Mouse (Mus musculus): ENCODE data around the gene Sh3kbp1. TPM values are rescaled to one million over a fixed set of nuclear protein-coding genes. Genes with fewer than 3 reads are reported as not detected.

Gene Sh3kbp1
- polyA plus RNA-seq, 1 experiment from 2014 or later: 33.5 TPM

- Histone ChIP-seq H3K4me3 (ENCODE audit: low read length) (no peak overlapping the region), H3K4me2 (ENCODE audit: low read depth, low read length) (no peak overlapping the region), H3K27me3 (ENCODE audit: control insufficient read depth, insufficient read depth, low read depth, low read length) (no peaks in the 10 kb centered on the region), H3K9me3 (ENCODE audit: control insufficient read depth, low read length) (no peaks in the 10 kb centered on the region), H3K9ac (ENCODE audit: low read length) (no peak overlapping the region), H3K4me1 (replicated peaks; ENCODE audit: control insufficient read depth, insufficient read depth, low read length) (0 out of 2 replicates have a peak, but pooled peaks cover 2% of the 10 kb centered on the region), H3K36me3 (ENCODE audit: control insufficient read depth, insufficient read depth, low read length) (no peaks in the 10 kb centered on the region), H3K27ac (ENCODE audit: low read length) (no peak overlapping the region)
- 84% methylated on average over 2 of the region's 2 CpGs for WGBS
- ATAC-seq (ENCODE audit: low read depth): no peak
Observed at GRCm38 (mm10) chrX:159713191-159713590, 86.1 kb downstream of the Sh3kbp1 start.

GRCm38 (mm10) chrX:159721390-159721789 lies 94.3 kb downstream of the Sh3kbp1 start:
- Histone ChIP-seq H3K36me3 (ENCODE audit: control insufficient read depth, insufficient read depth, low read length) (no peaks in the 10 kb centered on the region), H3K27me3 (ENCODE audit: control insufficient read depth, insufficient read depth, low read depth, low read length) (peaks cover 4% of the 10 kb centered on the region; the same call in 1 of the 2 replicates), H3K9me3 (ENCODE audit: control insufficient read depth, low read length) (no peaks in the 10 kb centered on the region), H3K4me3 (ENCODE audit: low read length) (no peak overlapping the region), H3K27ac (ENCODE audit: low read length) (no peak overlapping the region), H3K4me1 (replicated peaks; ENCODE audit: control insufficient read depth, insufficient read depth, low read length) (no peaks in the 10 kb centered on the region), H3K4me2 (ENCODE audit: low read depth, low read length) (no peak overlapping the region), H3K9ac (ENCODE audit: low read length) (no peak overlapping the region)
- no peak for ATAC-seq (ENCODE audit: low read depth)
- 81% methylated on average over 1 of the region's 1 CpGs for WGBS

- Histone ChIP-seq H3K9me3 (ENCODE audit: control insufficient read depth, low read length) (no peaks in the 10 kb centered on the region), H3K27me3 (ENCODE audit: control insufficient read depth, insufficient read depth, low read depth, low read length) (peaks cover 5% of the 10 kb centered on the region; the same call in 1 of the 2 replicates), H3K9ac (ENCODE audit: low read length) (no peak overlapping the region), H3K4me1 (replicated peaks; ENCODE audit: control insufficient read depth, insufficient read depth, low read length) (no peaks in the 10 kb centered on the region), H3K27ac (ENCODE audit: low read length) (no peak overlapping the region), H3K4me3 (ENCODE audit: low read length) (no peak overlapping the region), H3K36me3 (ENCODE audit: control insufficient read depth, insufficient read depth, low read length) (no peaks in the 10 kb centered on the region), H3K4me2 (ENCODE audit: low read depth, low read length) (no peak overlapping the region)
- WGBS: 76% methylated on average over 3 of the region's 3 CpGs
- no peak for ATAC-seq (ENCODE audit: low read depth)
Observed at GRCm38 (mm10) chrX:159731421-159731820, 104.3 kb downstream of the Sh3kbp1 start.

GRCm38 (mm10) chrX:159732845-159733244 lies 105.8 kb downstream of the Sh3kbp1 start:
- Histone ChIP-seq H3K27ac (ENCODE audit: low read length) (no peak overlapping the region), H3K4me1 (replicated peaks; ENCODE audit: control insufficient read depth, insufficient read depth, low read length) (no peaks in the 10 kb centered on the region), H3K27me3 (ENCODE audit: control insufficient read depth, insufficient read depth, low read depth, low read length) (peaks cover 5% of the 10 kb centered on the region; the same call in 1 of the 2 replicates), H3K9me3 (ENCODE audit: control insufficient read depth, low read length) (no peaks in the 10 kb centered on the region), H3K4me3 (ENCODE audit: low read length) (no peak overlapping the region), H3K36me3 (ENCODE audit: control insufficient read depth, insufficient read depth, low read length) (no peaks in the 10 kb centered on the region), H3K4me2 (ENCODE audit: low read depth, low read length) (no peak overlapping the region), H3K9ac (ENCODE audit: low read length) (no peak overlapping the region)
- no peak for ATAC-seq (ENCODE audit: low read depth)
- 80% methylated on average over 3 of the region's 3 CpGs for WGBS

- no peak overlapping the region for H3K4me2 ChIP-seq (ENCODE audit: low read depth, low read length)
- H3K4me1 ChIP-seq (replicated peaks; ENCODE audit: control insufficient read depth, insufficient read depth, low read length): no peaks in the 10 kb centered on the region
- H3K36me3 ChIP-seq (ENCODE audit: control insufficient read depth, insufficient read depth, low read length): no peaks in the 10 kb centered on the region
- 83% methylated on average over 2 of the region's 2 CpGs for WGBS
- no peaks in the 10 kb centered on the region for H3K9me3 ChIP-seq (ENCODE audit: control insufficient read depth, low read length)
- no peak overlapping the region for H3K4me3 ChIP-seq (ENCODE audit: low read length)
- ATAC-seq (ENCODE audit: low read depth): no peak
- H3K9ac ChIP-seq (ENCODE audit: low read length): no peak overlapping the region
- H3K27me3 ChIP-seq (ENCODE audit: control insufficient read depth, insufficient read depth, low read depth, low read length): peaks cover 5% of the 10 kb centered on the region; the same call in 1 of the 2 replicates
- H3K27ac ChIP-seq (ENCODE audit: low read length): no peak overlapping the region
Observed at GRCm38 (mm10) chrX:159733948-159734347, 106.9 kb downstream of the Sh3kbp1 start.

- no peaks in the 10 kb centered on the region for H3K9me3 ChIP-seq (ENCODE audit: control insufficient read depth, low read length)
- no peak for ATAC-seq (ENCODE audit: low read depth)
- 56% methylated on average over 6 of the region's 6 CpGs for WGBS
Observed at GRCm38 (mm10) chrX:159735513-159736099, 108.5 kb downstream of the Sh3kbp1 start.

GRCm38 (mm10) chrX:159737344-159737743 lies 110.3 kb downstream of the Sh3kbp1 start:
- H3K9me3 ChIP-seq (ENCODE audit: control insufficient read depth, low read length): no peaks in the 10 kb centered on the region
- no peak overlapping the region for H3K4me2 ChIP-seq (ENCODE audit: low read depth, low read length)
- no peak overlapping the region for H3K4me3 ChIP-seq (ENCODE audit: low read length)
- H3K27me3 ChIP-seq (ENCODE audit: control insufficient read depth, insufficient read depth, low read depth, low read length): peaks cover 5% of the 10 kb centered on the region; the same call in 1 of the 2 replicates
- no peak overlapping the region for H3K9ac ChIP-seq (ENCODE audit: low read length)
- no peak overlapping the region for H3K27ac ChIP-seq (ENCODE audit: low read length)
- no peak for ATAC-seq (ENCODE audit: low read depth)
- no peaks in the 10 kb centered on the region for H3K36me3 ChIP-seq (ENCODE audit: control insufficient read depth, insufficient read depth, low read length)
- WGBS: 50% methylated on average over 1 of the region's 1 CpGs
- H3K4me1 ChIP-seq (replicated peaks; ENCODE audit: control insufficient read depth, insufficient read depth, low read length): no peaks in the 10 kb centered on the region

More at GRCm38 (mm10) chrX:159735513-159736099, 108.5 kb downstream of the Sh3kbp1 start:
- Histone ChIP-seq H3K4me1 (replicated peaks; ENCODE audit: control insufficient read depth, insufficient read depth, low read length) (no peaks in the 10 kb centered on the region), H3K36me3 (ENCODE audit: control insufficient read depth, insufficient read depth, low read length) (no peaks in the 10 kb centered on the region), H3K27ac (ENCODE audit: low read length) (no peak overlapping the region), H3K4me3 (ENCODE audit: low read length) (no peak overlapping the region), H3K4me2 (ENCODE audit: low read depth, low read length) (no peak overlapping the region), H3K9ac (ENCODE audit: low read length) (no peak overlapping the region), H3K27me3 (ENCODE audit: control insufficient read depth, insufficient read depth, low read depth, low read length) (peaks cover 5% of the 10 kb centered on the region; the same call in 1 of the 2 replicates)

GRCm38 (mm10) chrX:159744035-159744434 lies 117.0 kb downstream of the Sh3kbp1 start:
- Histone ChIP-seq H3K27ac (ENCODE audit: low read length) (0 out of 2 replicates have a peak overlapping the region, but pooled peaks have one; percentile 6), H3K9ac (ENCODE audit: low read length) (no peak overlapping the region), H3K9me3 (ENCODE audit: control insufficient read depth, low read length) (no peaks in the 10 kb centered on the region), H3K4me2 (ENCODE audit: low read depth, low read length) (no peak overlapping the region), H3K36me3 (ENCODE audit: control insufficient read depth, insufficient read depth, low read length) (no peaks in the 10 kb centered on the region), H3K4me3 (ENCODE audit: low read length) (no peak overlapping the region), H3K27me3 (ENCODE audit: control insufficient read depth, insufficient read depth, low read depth, low read length) (no peaks in the 10 kb centered on the region; the same call in 1 of the 2 replicates), H3K4me1 (replicated peaks; ENCODE audit: control insufficient read depth, insufficient read depth, low read length) (no peaks in the 10 kb centered on the region)
- peak; percentile 88 for ATAC-seq (ENCODE audit: low read depth)
- WGBS: 48% methylated on average over 5 of the region's 5 CpGs

GRCm38 (mm10) chrX:159744620-159745019 lies 117.5 kb downstream of the Sh3kbp1 start:
- Histone ChIP-seq H3K9me3 (ENCODE audit: control insufficient read depth, low read length) (no peaks in the 10 kb centered on the region), H3K27me3 (ENCODE audit: control insufficient read depth, insufficient read depth, low read depth, low read length) (no peaks in the 10 kb centered on the region; the same call in 1 of the 2 replicates), H3K9ac (ENCODE audit: low read length) (no peak overlapping the region), H3K27ac (ENCODE audit: low read length) (no peak overlapping the region), H3K4me2 (ENCODE audit: low read depth, low read length) (no peak overlapping the region), H3K36me3 (ENCODE audit: control insufficient read depth, insufficient read depth, low read length) (no peaks in the 10 kb centered on the region), H3K4me1 (replicated peaks; ENCODE audit: control insufficient read depth, insufficient read depth, low read length) (no peaks in the 10 kb centered on the region), H3K4me3 (ENCODE audit: low read length) (no peak overlapping the region)
- ATAC-seq (ENCODE audit: low read depth): peak; percentile 69; the same call in 1 of the 2 replicates
- 51% methylated on average over 3 of the region's 3 CpGs for WGBS

Data from lung, embryonic 16.5 days (tissue).